Mouse (Mus musculus) frontal cortex, postnatal 36 days (tissue): Measurements from ENCODE around the gene Nags.
A peak's percentile ranks its signal among the peaks of the same experiment; 100 is the strongest.

Experiments used
- DNase-seq, 2 experiments: peaks; one replicate each; pipeline ENCODE4 v3.0.0; 2022; ENCODE audit warnings: low spot score in 2 of 2

The Nags gene

DNA sequence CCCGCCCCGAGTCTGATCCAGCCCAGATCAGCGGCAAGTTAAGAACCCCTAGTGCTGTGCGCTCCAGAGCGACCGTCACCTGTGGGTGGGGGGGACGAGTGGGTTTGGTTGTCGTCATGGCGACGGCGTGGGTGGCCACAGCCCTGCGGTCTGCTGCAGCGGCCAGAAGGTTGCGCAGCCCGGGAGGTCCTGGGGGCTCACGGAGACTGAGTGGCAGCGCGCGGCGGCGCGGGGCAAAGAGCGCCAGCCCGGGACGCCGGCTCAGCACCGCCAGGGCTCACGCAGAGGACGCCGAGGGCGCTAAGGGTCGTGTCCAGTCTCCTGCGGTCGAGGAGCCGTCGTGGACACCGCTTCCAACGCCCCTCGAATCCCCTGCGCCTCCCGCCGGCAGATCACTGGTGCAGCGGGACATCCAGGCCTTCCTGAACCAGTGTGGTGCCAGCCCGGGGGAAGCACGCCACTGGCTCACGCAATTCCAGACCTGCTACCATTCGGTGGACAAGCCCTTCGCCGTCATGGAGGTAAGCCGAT is at the start of gene Nags:
Gene Nags (plus strand): TSS at position 43 of the 531 bp plus-strand sequence.
- DNase-seq, result no peak

DNA sequence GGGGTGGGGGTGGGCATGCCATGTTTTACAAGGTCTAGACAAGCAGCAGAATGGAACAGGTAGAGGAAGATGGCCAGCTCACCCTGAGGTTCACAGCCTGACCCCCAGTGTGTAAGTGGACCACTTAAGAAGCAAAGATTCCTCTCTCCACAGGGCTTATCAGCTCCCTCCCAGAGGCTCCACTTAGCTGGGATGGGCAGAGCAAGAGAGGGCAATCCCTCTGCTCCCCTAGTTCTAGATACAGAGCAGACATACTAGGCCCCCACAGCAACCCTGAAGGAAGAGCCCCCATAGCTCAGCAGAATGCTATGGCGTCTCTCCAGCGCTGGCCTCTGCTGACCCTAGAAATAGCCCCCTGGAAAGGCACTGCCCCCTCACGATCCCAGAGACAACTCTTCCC is 49.6 kb upstream of the Nags start:
- DNase-seq, result no peak

DNA sequence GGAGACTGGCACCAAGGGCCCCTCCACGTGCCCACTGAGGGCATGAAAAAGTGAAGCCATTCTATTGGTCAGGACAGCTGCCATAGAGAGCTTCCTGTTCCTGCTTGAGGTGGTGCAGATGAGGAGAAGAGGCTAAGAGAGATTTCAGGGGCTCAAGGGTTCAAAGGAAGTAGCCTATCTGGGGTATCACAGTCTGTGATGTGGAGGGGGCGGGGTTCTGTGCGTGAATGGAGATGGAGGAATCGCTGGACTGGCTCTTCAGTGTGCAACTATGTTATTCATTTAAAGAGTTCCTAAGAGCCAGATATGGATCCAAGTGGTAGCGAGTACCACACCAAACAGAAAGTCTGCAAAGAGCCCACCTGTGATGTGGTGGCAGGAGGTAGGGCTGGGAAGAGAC is 48.9 kb upstream of the Nags start:
- no peak for DNase-seq

DNA sequence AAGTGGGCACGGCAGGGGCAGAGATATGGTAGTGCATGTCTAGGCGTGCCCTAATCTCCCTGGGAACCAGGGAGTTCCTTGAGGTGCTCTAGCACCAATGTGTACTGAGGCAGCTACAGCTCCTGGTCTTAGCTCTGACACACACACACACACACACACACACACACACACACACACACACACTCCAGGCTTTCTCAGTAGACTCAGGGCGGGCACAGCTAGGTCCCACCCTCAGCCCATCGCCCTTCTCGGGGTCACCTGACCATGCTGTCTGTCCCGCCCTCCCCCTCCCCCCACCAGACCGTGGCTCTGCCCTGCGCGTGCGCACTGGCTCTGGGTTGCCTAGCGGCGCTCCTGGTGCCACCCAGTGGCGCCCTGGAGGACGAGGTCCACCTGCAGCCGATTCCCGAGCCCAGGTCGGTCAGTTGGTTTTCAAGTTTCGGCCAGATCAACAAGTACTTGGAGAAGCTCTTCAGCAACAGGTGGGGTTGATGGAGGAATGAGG is 48.4 kb upstream of the Nags start:
- DNase-seq, result peak; percentile 55 to 68

DNA sequence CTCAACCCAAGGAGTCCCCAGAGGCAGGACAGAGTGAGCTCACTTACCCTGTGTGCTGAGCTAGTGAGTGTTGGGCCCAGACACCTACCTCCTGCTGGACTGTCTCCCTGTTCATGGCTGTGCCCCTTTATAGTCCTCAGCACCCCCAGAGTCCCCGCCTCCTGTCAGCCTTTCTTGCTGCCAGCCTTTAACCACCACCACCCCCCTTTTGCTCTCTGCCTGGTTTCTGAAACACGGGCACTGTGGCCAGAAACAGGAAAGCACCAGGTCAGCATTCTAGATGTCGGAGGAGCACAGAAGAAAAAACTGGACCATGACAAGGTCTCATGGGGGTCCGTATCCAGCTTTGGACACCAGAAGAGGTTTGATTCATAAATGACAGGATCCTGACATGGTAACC is 44.1 kb upstream of the Nags start, which contains the start of gene Ppy:
Gene Ppy (minus strand): TSS at position 101 of the 400 bp plus-strand sequence.
- no peak for DNase-seq

DNA sequence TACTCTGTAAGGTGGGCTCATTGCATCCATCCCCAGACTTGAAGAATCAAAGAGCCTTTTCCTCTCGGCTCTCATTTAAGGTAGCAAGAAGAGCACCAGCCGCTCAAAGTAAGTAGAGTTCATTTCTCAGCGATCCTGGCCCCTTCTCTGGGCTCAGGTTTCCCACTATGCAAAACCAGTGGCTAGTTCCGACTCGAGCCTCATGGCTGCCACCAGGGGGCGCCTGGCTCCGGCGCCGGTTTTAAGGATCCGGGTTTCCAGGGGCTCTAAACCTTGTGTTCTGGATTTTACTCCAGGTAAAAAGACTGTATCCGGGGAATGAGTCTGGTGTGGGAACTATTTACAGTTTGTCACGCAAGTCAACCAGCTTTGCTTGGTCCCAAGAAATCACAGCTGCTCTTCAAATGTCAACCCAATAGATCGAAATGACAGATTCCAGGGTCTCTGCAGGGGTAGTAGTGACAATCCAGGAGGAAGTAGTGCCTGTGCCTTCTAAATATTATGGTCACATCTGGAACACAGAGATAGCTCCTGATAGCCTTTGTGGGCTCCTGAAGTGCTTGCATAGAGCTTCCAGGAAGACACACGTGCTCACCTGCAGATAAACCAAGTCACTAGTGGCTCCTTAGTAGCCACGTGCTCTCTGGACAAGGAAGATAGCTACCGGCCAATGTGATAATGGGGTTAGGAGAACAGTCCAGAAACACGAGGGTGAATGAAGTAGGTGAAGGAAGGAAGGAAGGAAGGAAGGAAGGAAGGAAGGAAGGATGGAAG is 42.6 kb upstream of the Nags start:
- peak; percentile 49 to 54 for DNase-seq

DNA sequence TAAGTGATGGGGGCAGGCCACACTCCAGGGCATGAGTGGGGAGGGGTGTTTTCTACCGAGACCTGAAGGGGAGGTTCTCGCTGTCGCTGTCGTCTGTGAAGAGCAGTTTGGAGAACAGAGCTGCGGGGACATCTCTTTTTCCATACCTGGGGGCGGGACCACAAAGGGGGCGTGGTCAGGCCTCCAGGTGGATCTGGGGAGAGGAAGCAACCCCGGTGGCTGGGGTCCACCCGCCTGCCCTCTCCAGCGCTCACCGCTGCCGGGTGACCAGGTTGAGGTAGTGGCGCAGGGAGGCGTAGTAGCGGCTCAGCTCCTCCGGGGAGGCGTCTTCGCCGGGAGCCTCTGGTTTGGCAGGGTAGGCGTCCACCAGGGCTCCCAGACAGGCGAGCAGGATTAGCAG is 38.4 kb upstream of the Nags start:
- no peak for DNase-seq

DNA sequence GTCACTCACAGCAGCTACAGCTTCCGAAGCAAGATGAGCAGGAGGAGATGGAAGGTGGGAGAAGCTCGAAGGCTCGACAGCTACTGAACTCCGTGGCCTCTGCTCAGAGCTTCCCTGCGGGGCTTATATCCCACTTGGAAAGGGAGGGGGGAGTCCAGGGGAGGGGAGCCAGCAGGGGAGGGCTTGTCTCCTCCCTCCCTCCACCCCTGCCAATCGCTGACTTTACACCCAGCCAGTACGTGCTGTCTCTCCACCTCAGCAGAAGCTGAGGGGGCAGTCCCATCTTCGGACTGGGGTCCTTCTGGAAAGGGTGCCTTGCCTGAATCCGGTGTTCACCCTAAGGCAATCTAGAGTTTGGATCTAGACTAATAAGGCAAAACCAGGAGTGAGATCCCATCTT is 37.6 kb upstream of the Nags start, which contains the start of gene Pyy:
Gene Pyy (minus strand): TSS at position 101 of the 400 bp plus-strand sequence.
- DNase-seq, result no peak

DNA sequence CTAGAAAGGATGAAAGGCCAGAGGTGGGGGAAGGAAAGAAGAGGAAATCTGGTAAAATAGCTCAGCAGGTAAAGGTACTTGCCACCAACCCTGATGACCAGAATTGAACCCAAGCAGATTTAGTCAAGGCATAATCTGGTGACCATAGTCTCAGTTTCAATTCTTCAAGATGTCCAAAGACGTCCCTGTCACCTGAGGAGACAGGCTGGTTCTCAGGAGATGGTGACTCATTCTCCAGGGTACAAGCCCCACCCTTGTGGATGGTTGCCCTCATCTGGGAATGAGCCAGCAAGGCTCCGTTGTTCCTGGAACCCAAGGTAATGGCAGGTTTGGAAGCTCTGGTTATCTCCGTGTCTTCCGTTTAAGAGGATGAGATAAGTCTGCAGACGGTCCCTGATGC is 33.7 kb upstream of the Nags start:
- no peak for DNase-seq

DNA sequence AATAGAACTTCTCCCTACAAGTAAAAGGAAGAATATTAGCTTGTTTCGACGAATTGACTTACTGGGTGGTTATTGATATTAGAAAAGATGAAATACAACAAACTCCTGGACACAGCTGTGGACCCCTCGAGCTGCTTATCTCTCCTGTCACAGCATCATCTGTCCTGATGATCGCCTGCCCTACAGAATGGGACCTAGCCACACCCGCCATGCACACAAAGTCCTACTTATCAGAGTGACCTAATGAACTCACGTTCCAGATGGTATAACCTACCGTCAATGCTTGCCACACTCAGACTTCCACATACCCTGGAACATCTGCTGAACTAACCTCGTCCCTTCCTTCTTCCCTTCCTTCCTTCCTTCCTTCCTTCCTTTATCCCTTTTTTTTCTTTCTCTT is 29.1 kb upstream of the Nags start:
- no peak for DNase-seq

DNA sequence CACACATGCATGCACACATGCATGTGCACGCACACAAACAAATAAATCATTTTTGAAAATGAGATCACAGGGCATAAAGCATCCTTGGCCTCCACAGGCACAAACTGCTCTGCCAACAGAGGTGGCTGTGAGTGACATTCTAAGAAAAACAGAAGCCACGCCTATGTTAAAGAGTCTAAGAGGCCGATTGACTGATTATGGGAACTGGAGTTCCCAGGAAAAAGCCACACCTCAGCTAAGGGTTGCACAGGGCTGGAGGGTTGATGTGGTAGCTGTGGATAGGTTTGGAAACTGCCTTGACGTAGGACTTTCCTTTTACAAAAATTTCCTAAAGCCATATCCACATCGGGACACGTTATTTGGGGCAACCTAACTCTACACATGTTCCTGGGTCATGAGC is 27.9 kb upstream of the Nags start:
- no peak for DNase-seq

DNA sequence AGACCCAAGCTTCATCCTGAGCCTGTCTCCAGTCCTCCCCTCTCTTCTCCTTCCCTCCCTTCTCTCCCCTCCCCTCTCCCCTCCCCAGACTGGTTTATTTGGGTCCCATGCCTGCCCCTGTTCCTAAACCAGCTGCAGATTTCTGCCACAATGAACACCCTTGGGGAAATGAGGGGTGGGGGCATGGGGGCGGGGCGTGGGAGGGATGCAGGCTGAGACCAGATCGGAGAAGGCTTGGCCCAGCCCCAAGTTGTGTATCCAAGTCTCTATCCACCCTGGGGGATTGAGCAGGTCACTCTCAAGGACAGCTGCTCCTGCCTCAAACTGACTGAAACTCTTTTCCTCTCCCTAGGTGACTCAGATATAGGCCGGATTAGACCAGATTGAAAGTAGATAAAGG is 10.8 kb upstream of the Nags start:
- DNase-seq, result no peak

DNA sequence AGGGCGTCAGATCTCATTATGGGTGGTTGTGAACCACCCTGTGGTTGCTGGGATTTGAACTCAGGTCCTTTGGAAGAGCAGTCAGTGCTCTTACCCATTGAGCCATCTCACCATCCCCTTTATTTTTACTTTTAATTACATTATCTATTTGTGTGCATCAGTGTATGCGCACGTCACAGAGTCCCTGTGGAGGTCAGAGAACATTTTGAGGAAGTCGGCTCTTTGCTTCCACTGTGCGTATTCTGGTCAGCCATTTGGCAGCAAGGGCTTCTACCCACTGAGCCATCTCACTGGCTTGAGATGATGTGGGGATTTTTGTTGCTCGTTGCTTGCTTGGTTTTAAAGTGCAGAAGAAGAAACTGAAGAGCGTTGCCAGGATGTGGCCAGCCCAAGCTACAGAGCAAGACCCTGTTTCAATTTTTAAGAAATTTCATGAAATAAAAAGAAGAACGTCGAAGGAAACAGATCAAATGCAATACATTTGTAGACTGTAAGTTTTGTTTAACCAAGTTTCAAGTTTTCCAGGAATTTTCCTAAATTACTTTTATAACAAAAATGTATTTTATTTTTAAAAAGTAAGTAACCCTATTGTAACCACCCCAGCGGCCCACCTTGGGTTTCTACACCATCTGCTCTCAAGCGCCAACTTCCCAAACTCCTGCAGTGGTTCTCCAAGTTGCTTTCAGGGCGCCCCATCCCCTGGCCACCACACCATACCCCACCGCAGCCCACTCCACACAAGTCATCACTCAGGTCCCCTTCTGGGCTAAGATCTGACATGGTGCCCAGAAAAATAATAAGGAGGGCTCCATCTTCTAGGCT is 7.5 kb upstream of the Nags start:
- no peak for DNase-seq

DNA sequence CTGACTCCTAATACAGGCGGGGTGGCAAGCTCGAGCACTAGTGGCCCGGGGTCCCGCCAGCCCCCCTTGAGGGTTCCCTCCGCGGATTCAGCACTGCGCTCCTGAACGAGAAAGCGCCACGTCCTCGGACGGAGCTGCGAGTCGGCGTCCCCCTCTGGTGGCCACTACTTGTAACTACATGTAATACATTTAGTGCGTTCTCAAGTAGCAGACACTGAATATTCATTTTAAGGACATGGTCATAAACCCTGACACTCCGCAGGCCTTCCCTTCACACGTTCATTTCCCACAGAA is 6.9 kb upstream of the Nags start:
- peak; percentile 47 to 67 for DNase-seq

DNA sequence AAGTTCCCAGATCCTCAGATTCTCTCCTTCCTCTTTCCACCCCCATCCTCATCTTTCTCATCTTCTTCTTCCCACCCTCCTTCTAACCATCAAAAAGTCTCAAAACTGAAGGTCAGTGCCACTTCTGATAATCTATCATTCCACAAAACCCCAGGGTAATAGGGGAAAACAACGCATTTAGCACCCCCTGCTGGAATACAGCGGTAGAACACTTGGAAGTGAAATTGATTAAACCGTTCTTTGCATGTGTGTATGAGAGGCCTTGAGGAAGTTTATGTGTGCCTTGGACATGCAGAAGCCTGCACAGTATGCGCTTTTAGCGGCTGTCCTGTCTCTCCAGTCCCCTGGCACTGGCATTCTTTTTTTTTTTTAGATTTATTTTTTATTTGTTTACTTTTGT is 4.8 kb upstream of the Nags start:
- DNase-seq, result peak; percentile 59 to 71

DNA sequence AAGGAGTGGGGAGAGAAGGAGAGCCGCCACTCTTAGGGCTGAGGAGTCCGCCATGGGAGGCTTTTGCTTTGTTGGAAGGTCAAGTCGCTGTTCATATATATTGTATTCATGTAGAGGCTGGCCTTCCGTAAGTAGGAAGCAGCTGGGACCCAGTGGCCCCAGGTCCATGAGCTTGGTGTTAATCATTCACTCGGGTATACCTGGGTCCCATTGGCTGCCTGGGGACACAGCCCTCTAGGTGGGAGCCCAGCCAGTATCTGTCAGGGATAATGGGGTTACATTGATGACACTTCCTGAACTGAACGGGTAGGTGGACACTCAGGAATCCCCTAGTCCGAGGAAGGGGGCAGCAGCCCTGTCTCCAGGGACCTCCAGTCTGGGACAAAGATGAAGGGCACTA is 3.0 kb upstream of the Nags start:
- no peak for DNase-seq

DNA sequence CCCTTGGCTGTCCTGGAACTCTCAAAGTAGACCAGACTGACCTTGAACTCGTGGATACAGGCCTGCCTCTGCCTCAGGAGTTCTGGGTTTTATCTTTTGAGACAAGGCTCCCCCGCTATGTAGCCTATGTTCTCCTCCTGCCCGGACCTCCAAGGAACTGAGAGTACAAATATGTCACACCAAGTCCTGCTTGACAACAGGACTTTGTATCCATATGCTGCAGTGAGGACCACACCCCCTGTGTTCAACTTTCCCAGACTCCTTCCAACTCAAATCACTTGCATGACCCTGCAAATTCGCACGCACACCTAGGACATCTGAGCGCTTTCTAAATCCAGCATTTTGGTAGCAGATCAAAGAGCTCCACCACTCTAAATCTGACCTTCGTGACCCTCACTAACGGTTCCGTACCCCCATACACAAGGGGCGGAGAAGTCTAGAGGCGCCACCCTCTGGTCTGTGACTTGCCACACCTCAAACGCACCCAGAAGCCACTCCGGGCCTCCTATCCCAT is 299 bp upstream of the Nags start:
- no peak for DNase-seq

DNA sequence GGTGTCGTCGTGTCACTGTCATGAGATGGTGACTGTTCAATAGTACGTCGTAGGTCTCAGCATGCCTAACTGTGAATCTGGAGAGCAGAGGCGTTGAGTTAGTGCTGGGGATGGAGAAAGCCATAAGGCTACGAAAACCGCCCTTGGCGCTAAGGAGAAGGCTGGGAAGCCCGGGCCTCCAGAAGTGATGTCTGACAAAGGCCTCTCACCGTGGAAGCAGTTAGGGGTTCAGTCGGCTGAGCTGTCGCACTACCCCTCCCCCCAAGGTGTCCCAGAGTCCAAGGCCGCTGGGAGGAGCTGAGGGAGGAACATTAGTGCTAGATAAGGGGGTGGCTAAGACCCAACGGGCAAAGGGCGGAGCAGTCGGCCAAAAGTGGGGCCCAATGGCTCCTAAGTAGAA is 692 bp downstream of the Nags start:
- no peak for DNase-seq

DNA sequence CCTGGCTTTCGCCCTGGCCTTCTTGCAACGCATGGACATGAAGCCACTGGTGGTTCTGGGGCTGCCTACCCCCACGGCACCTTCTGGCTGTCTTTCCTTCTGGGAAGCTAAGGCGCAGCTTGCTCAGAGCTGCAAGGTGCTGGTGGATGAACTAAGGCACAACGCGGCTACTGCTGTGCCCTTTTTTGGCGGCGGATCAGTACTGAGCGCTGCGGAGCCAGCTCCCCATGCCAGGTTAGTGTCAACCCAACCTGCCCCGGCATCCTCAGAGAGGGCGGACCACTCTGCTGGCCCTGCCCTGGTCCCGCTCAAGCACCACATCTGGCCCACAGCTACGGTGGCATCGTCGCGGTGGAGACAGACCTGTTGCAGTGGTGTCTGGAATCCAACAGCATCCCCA is 1.2 kb downstream of the Nags start:
- DNase-seq, result no peak

DNA sequence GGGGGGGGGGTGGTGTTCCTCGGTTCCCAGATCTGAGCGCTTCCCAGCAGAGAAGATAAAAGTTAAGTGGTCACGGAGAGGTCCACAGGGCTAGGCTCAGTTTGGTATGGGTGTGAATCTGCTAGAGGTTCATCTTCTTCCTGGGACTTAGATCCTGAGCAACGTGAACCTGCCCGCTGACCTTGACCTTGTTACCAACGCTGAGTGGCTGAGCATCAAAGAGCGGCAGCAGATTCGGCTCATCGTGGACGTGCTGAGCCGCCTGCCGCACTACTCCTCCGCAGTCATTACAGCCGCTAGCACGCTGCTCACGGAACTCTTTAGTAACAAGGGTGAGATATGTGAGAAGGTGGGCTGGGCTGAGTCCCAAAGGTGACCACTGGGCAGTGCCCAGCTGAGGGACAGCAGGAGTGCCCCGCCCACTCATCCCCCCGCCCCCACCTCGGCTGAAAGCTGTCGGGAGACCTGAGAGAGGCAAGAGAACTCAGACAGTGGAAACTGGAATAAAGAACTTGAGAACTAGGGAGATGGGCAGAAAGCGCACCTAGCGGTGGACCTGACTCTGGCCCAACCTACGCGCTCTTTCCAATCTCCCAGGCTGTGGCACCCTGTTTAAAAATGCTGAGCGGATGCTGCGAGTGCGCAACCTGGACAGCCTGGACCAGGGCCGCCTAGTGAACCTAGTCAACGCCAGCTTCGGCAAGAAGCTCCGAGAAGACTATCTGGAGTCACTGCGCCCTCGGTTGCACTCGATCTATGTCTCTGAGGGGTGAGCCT is 2.1 kb downstream of the Nags start:
- no peak for DNase-seq

DNA sequence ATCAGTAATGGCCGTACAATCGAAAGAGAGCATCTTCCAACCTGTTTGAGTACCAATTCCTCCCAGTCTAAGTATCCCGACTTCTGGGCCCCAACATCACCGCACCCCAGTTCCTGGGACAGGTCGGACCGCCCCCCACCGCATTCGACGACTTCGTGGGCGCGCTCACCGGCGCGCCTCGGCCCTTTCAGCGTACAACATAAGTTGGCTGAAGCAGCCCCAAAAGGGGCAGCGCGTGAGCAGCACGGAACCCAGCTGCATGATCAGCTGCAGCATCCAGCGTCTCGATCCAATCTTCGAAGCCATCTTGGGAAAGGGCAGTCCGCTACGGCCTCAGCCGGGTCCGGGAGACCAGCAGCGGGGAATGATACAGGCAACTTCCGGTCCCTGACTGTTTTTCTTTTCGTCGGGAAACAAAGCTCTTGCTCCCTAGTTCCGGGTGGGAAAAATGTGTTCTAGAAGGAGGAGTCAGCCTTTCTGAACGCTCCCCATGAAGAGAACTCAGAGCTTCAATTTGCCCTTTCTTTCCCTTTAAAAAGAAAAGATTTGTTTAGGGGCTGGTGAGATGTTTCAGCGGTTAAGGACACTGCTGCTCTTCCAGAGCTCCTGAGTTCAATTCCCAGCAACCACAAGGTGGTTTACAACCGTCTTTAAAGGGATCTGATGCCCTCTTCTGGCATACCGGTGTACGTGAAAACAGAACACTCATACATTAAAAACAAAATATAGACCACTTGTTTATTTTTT is 10.9 kb downstream of the Nags start, which contains the start of gene Tmem101:
Gene Tmem101 (minus strand): TSS at position 366 of the 747 bp plus-strand sequence.
- peak; percentile 89 to 91 for DNase-seq
